Mouse (Mus musculus): Measurements from ENCODE around the gene Gk5. TPM values are rescaled to one million over a fixed set of nuclear protein-coding genes. Genes with fewer than 3 reads are reported as not detected.

Gk5 gene
- polyA plus RNA-seq, 1 experiment = 1.2 TPM

GRCm38 (mm10) chr9:96196636-96197181, 77.5 kb downstream of the Gk5 start:
- no peak for TF ChIP-seq GATA1 (IDR thresholded peaks at IDR 0.05; ENCODE audit: low read length)

GRCm38 (mm10) chr9:96197806-96198205, 78.6 kb downstream of the Gk5 start:
- no peak for TF ChIP-seq GATA1 (IDR thresholded peaks at IDR 0.05; ENCODE audit: low read length)

- no peak for TF ChIP-seq GATA1 (IDR thresholded peaks at IDR 0.05; ENCODE audit: low read length)
Observed at GRCm38 (mm10) chr9:96203663-96204062, 84.5 kb downstream of the Gk5 start.

GRCm38 (mm10) chr9:96207428-96207827, 88.3 kb downstream of the Gk5 start:
- no peak for TF ChIP-seq GATA1 (IDR thresholded peaks at IDR 0.05; ENCODE audit: low read length)

- no peak for TF ChIP-seq GATA1 (IDR thresholded peaks at IDR 0.05; ENCODE audit: low read length)
Observed at GRCm38 (mm10) chr9:96213036-96213645, 94.0 kb downstream of the Gk5 start.

- TF ChIP-seq GATA1 (IDR thresholded peaks at IDR 0.05; ENCODE audit: low read length) = no peak
Observed at GRCm38 (mm10) chr9:96214171-96214570, 95.0 kb downstream of the Gk5 start.

GRCm38 (mm10) chr9:96217299-96217698, 98.1 kb downstream of the Gk5 start:
- no peak for TF ChIP-seq GATA1 (IDR thresholded peaks at IDR 0.05; ENCODE audit: low read length)

GRCm38 (mm10) chr9:96217799-96218198, 98.6 kb downstream of the Gk5 start:
- no peak for TF ChIP-seq GATA1 (IDR thresholded peaks at IDR 0.05; ENCODE audit: low read length)

GRCm38 (mm10) chr9:96219114-96219669, 100.0 kb downstream of the Gk5 start:
- TF ChIP-seq GATA1 (IDR thresholded peaks at IDR 0.05; ENCODE audit: low read length) = no peak

GRCm38 (mm10) chr9:96220419-96220818, 101.3 kb downstream of the Gk5 start:
- no peak for TF ChIP-seq GATA1 (IDR thresholded peaks at IDR 0.05; ENCODE audit: low read length)

- no peak for TF ChIP-seq GATA1 (IDR thresholded peaks at IDR 0.05; ENCODE audit: low read length)
Observed at GRCm38 (mm10) chr9:96223302-96223701, 104.1 kb downstream of the Gk5 start.

- TF ChIP-seq GATA1 (IDR thresholded peaks at IDR 0.05; ENCODE audit: low read length) = no peak
Observed at GRCm38 (mm10) chr9:96228285-96228684, 109.1 kb downstream of the Gk5 start.

GRCm38 (mm10) chr9:96230271-96230670, 111.1 kb downstream of the Gk5 start:
- no peak for TF ChIP-seq GATA1 (IDR thresholded peaks at IDR 0.05; ENCODE audit: low read length)

Other genes starting within 250 kb of the Gk5 start
- gene Xrn1, start 164.6 kb upstream of the Gk5 start, polyA plus RNA-seq (2012) = 3.5 and 3.7 TPM in 2 replicates
- 5.6 and 16.1 TPM in 2 replicates for gene Tfdp2, start 76.9 kb downstream of the Gk5 start, polyA plus RNA-seq (2012)
- gene Atp1b3, start 245.1 kb downstream of the Gk5 start, polyA plus RNA-seq (2012) = 104 and 130 TPM in 2 replicates